Mouse (Mus musculus): ENCODE measurements around the gene Kmt2b.

DNA sequence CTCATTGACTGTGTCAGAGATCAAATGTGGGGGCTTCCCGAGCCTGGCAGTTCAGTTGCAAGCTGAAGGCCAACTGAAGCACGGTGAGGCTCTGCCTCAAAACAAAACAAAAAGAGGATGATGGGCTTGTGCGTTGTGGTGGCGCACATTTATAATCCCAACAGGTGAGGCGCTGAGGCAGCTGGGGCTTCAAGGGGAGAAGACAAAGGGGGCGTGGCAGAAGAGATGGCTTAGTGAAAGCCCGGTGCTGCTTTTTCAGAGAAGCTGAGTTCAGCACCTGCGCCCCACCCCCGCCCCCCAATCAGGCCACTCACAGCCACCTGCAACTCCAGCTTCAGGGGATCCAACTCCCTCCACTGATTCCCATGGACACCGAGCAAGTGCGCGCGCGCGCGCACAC lies 19.9 kb upstream of the Kmt2b start:
- no peak for TF ChIP-seq CTCF (IDR thresholded peaks at IDR 0.05; ENCODE audit: control insufficient read depth, insufficient read depth, insufficient read length)
- no peak for TF ChIP-seq USF1 (IDR thresholded peaks at IDR 0.05; ENCODE audit: low read depth)
- TF ChIP-seq CEBPB (IDR thresholded peaks at IDR 0.05; ENCODE audit: low read depth) = no peak
- no peak for TF ChIP-seq MAX (IDR thresholded peaks at IDR 0.05)

All from C2C12 (cell line).